Mouse (Mus musculus): ENCODE results near the gene Kif26a. TPM values are rescaled to one million over a fixed set of nuclear protein-coding genes. Genes with fewer than 3 reads are reported as not detected.

Gene Kif26a
- total and polyA plus RNA-seq, 2 experiments from 2014 or later: 5.0 to 55.1 TPM

GRCm38 (mm10) chr12:112177679-112178078 lies 31.7 kb downstream of the Kif26a start:
- ATAC-seq: no peak
- no peaks in the 10 kb centered on the region for H3K9me3 ChIP-seq (ENCODE audit: low read length)
- WGBS: 90% methylated on average over 19 of the region's 19 CpGs
- H3K4me3 ChIP-seq (ENCODE audit: low read depth, low read length): no peak overlapping the region
- DNase-seq: no peak
- no peak for TF ChIP-seq CTCF (IDR thresholded peaks at IDR 0.05; ENCODE audit: low read depth)
- no peak overlapping the region for H3K27ac ChIP-seq (ENCODE audit: low read depth, low read length)
- H3K4me1 ChIP-seq (ENCODE audit: insufficient read depth): no peaks in the 10 kb centered on the region
- no peak overlapping the region for H3K4me2 ChIP-seq (ENCODE audit: low read depth)
- no peak overlapping the region for H3K9ac ChIP-seq
- peaks cover 65% of the 10 kb centered on the region for H3K36me3 ChIP-seq (ENCODE audit: insufficient read depth)
- H3K27me3 ChIP-seq (ENCODE audit: insufficient read depth, low read length): no peaks in the 10 kb centered on the region

- no peak for DNase-seq
- Histone ChIP-seq H3K36me3 (ENCODE audit: insufficient read depth) (peaks cover 53% of the 10 kb centered on the region), H3K9me3 (ENCODE audit: low read length) (no peaks in the 10 kb centered on the region), H3K4me2 (ENCODE audit: low read depth) (no peak overlapping the region), H3K4me1 (ENCODE audit: insufficient read depth) (peaks cover 4% of the 10 kb centered on the region; the same call in 1 of the 2 replicates), H3K4me3 (ENCODE audit: low read depth, low read length) (no peak overlapping the region), H3K27me3 (ENCODE audit: insufficient read depth, low read length) (no peaks in the 10 kb centered on the region), H3K9ac (no peak overlapping the region), H3K27ac (ENCODE audit: low read depth, low read length) (no peak overlapping the region)
- whole genome bisulfite sequencing: 90% methylated on average over 13 of the region's 13 CpGs
- TF ChIP-seq CTCF (IDR thresholded peaks at IDR 0.05; ENCODE audit: low read depth): no peak
- no peak for ATAC-seq
These were observed 33.7 kb downstream of the Kif26a start for GRCm38 (mm10) chr12:112179687-112180086.

GRCm38 (mm10) chr12:112181921-112182608 lies 36.1 kb downstream of the Kif26a start:
- ATAC-seq (no peak), DNase-seq (no peak)
- peak overlapping the region; percentile 3; the same call in 1 of the 2 replicates for H3K27ac ChIP-seq (ENCODE audit: low read depth, low read length)
- no peak overlapping the region for H3K4me2 ChIP-seq (ENCODE audit: low read depth)
- H3K4me3 ChIP-seq (ENCODE audit: low read depth, low read length): no peak overlapping the region
- no peak overlapping the region for H3K9ac ChIP-seq
- H3K4me1 ChIP-seq (ENCODE audit: insufficient read depth): peaks cover 4% of the 10 kb centered on the region; the same call in 1 of the 2 replicates
- TF ChIP-seq CTCF (IDR thresholded peaks at IDR 0.05; ENCODE audit: low read depth): no peak
- 40% methylated on average over 7 of the region's 7 CpGs for WGBS
- peaks cover 29% of the 10 kb centered on the region for H3K36me3 ChIP-seq (ENCODE audit: insufficient read depth)
- no peaks in the 10 kb centered on the region for H3K27me3 ChIP-seq (ENCODE audit: insufficient read depth, low read length)
- H3K9me3 ChIP-seq (ENCODE audit: low read length): no peaks in the 10 kb centered on the region

GRCm38 (mm10) chr12:112182609-112182955 lies 36.6 kb downstream of the Kif26a start:
- ATAC-seq: peak; percentile 16; the same call in 1 of the 2 replicates
- no peaks in the 10 kb centered on the region for H3K9me3 ChIP-seq (ENCODE audit: low read length)
- no peak overlapping the region for H3K27ac ChIP-seq (ENCODE audit: low read depth, low read length)
- no peaks in the 10 kb centered on the region for H3K27me3 ChIP-seq (ENCODE audit: insufficient read depth, low read length)
- no peak overlapping the region for H3K9ac ChIP-seq
- WGBS: 37% methylated on average over 7 of the region's 7 CpGs
- peaks cover 24% of the 10 kb centered on the region for H3K36me3 ChIP-seq (ENCODE audit: insufficient read depth)
- DNase-seq: no peak
- no peak for TF ChIP-seq CTCF (IDR thresholded peaks at IDR 0.05; ENCODE audit: low read depth)
- no peak overlapping the region for H3K4me3 ChIP-seq (ENCODE audit: low read depth, low read length)
- no peak overlapping the region for H3K4me2 ChIP-seq (ENCODE audit: low read depth)
- peaks cover 4% of the 10 kb centered on the region; the same call in 1 of the 2 replicates for H3K4me1 ChIP-seq (ENCODE audit: insufficient read depth)

- H3K4me3 ChIP-seq (ENCODE audit: low read depth, low read length): no peak overlapping the region
- no peak for DNase-seq
- peak; percentile 26 for ATAC-seq
- no peaks in the 10 kb centered on the region for H3K9me3 ChIP-seq (ENCODE audit: low read length)
- no peak overlapping the region for H3K9ac ChIP-seq
- peaks cover 4% of the 10 kb centered on the region; the same call in 1 of the 2 replicates for H3K4me1 ChIP-seq (ENCODE audit: insufficient read depth)
- no peak overlapping the region for H3K4me2 ChIP-seq (ENCODE audit: low read depth)
- 33% methylated on average over 6 of the region's 6 CpGs for WGBS
- 0 out of 2 replicates have a peak overlapping the region, but pooled peaks have one; percentile 2 for H3K27ac ChIP-seq (ENCODE audit: low read depth, low read length)
- no peaks in the 10 kb centered on the region for H3K27me3 ChIP-seq (ENCODE audit: insufficient read depth, low read length)
- H3K36me3 ChIP-seq (ENCODE audit: insufficient read depth): peaks cover 13% of the 10 kb centered on the region; the same call in 1 of the 2 replicates
- TF ChIP-seq CTCF (IDR thresholded peaks at IDR 0.05; ENCODE audit: low read depth): no peak
These were observed 37.7 kb downstream of the Kif26a start for GRCm38 (mm10) chr12:112183675-112184074.

GRCm38 (mm10) chr12:112184390-112184789 lies 38.4 kb downstream of the Kif26a start:
- Histone ChIP-seq H3K4me3 (ENCODE audit: low read depth, low read length) (no peak overlapping the region), H3K36me3 (ENCODE audit: insufficient read depth) (peaks cover 8% of the 10 kb centered on the region; the same call in 1 of the 2 replicates), H3K9me3 (ENCODE audit: low read length) (no peaks in the 10 kb centered on the region), H3K9ac (no peak overlapping the region), H3K27me3 (ENCODE audit: insufficient read depth, low read length) (no peaks in the 10 kb centered on the region), H3K27ac (ENCODE audit: low read depth, low read length) (peak overlapping the region; percentile 40; the same call in 1 of the 2 replicates), H3K4me2 (ENCODE audit: low read depth) (no peak overlapping the region), H3K4me1 (ENCODE audit: insufficient read depth) (peaks cover 4% of the 10 kb centered on the region; the same call in 1 of the 2 replicates)
- TF ChIP-seq CTCF (IDR thresholded peaks at IDR 0.05; ENCODE audit: low read depth): no peak
- DNase-seq: no peak
- peak; percentile 45 for ATAC-seq
- 64% methylated on average over 3 of the region's 3 CpGs for WGBS

GRCm38 (mm10) chr12:112186899-112187298 lies 40.9 kb downstream of the Kif26a start:
- DNase-seq: no peak
- TF ChIP-seq CTCF (IDR thresholded peaks at IDR 0.05; ENCODE audit: low read depth): no peak
- WGBS: 86% methylated on average over 6 of the region's 6 CpGs
- Histone ChIP-seq H3K4me1 (ENCODE audit: insufficient read depth) (peaks cover 4% of the 10 kb centered on the region; the same call in 1 of the 2 replicates), H3K9ac (no peak overlapping the region), H3K4me2 (ENCODE audit: low read depth) (no peak overlapping the region), H3K4me3 (ENCODE audit: low read depth, low read length) (no peak overlapping the region), H3K27me3 (ENCODE audit: insufficient read depth, low read length) (no peaks in the 10 kb centered on the region), H3K27ac (ENCODE audit: low read depth, low read length) (no peak overlapping the region), H3K9me3 (ENCODE audit: low read length) (no peaks in the 10 kb centered on the region), H3K36me3 (ENCODE audit: insufficient read depth) (no peaks in the 10 kb centered on the region)
- ATAC-seq: no peak

Data from forebrain, postnatal 0 days (tissue).